Mouse (Mus musculus): Measurements from ENCODE around the gene Rps10. TPM values are rescaled to one million over a fixed set of nuclear protein-coding genes. Genes with fewer than 3 reads are reported as not detected.

Gene Rps10
- total RNA-seq, 2 experiments from 2014 or later = 930 to 948 TPM

Other genes starting within 250 kb of the Rps10 start
- gene Grm4, start 115.3 kb downstream of the Rps10 start, total RNA-seq (2021) = 1 to 10 TPM in 1 of 2 experiments, under 1 TPM in 1; 0.80 to 1.4 TPM
- gene Hmga1, start 80.2 kb downstream of the Rps10 start, total RNA-seq (2021) = 10 to 100 TPM; 16.8 to 29.5 TPM
- 10 to 100 TPM; 20.1 to 21.7 TPM for gene AI413582, start 70.9 kb downstream of the Rps10 start, total RNA-seq (2021)
- 100 to 1,000 TPM; 201 to 202 TPM for gene Nudt3, start 13.2 kb downstream of the Rps10 start, total RNA-seq (2021)
- not detected for gene RPS10-NUDT3, start 1.4 kb downstream of the Rps10 start, total RNA-seq (2021)
- gene Pacsin1, start 18.8 kb upstream of the Rps10 start, total RNA-seq (2021) = 1 to 10 TPM; 4.9 TPM
- gene Spdef, start 92.3 kb upstream of the Rps10 start, total RNA-seq (2021) = under 1 TPM in 1 of 2 experiments, not detected in 1; 0.27 TPM
- 100 to 1,000 TPM; 158 to 188 TPM for gene D17Wsu92e, start 184.0 kb upstream of the Rps10 start, total RNA-seq (2021)
- gene Snrpc, start 201.5 kb upstream of the Rps10 start, total RNA-seq (2021) = 10 to 100 TPM; 66.1 to 66.6 TPM
- 10 to 100 TPM; 19.7 to 33.5 TPM for gene Uhrf1bp1, start 219.8 kb upstream of the Rps10 start, total RNA-seq (2021)